24 mouse cellular contexts compared by ENCODE assay signal in genomic region chr19:8727495-8728114, GRCm38 (mm10). TPM values are rescaled to one million over a fixed set of nuclear protein-coding genes. Genes with fewer than 3 reads are reported as not detected.
DNase-seq lines count a peak whose midpoint lies in the region; ATAC-seq and TF ChIP-seq lines count a peak whose summit lies in the region.
"Had no signal": no experiment of that assay in that cellular context is flagged by ENCODE, and none has a peak within 500 bp of the region (broad histone marks: within the 10 kb centered on the region; RNA-seq: fewer than 3 reads in every experiment).

No protein-coding gene starts in this region.

- H3K9ac ChIP-seq in limb, embryonic 12.5 days (replicated peaks), result no peak overlapping the region
- H3K9ac ChIP-seq in MEL (ENCODE audit: control insufficient read depth, low read depth, low read length, poor library complexity, severe bottlenecking), result no peak overlapping the region
- no peak overlapping the region for H3K9ac ChIP-seq in liver, embryonic 14.5 days (replicated peaks)
- H3K9ac ChIP-seq: forebrain, postnatal 0 days; midbrain, embryonic 13.5 days; neural tube, embryonic 13.5 days had no signal

- H3K36me3 ChIP-seq in limb, embryonic 12.5 days, result peaks cover 32% of the 10 kb centered on the region
- H3K36me3 ChIP-seq in limb, embryonic 10.5 days, result peaks cover 28% of the 10 kb centered on the region
- H3K36me3 ChIP-seq in MEL (ENCODE audit: control insufficient read depth in 1 of 2, insufficient read depth in 2 of 2, low read length in 2 of 2), result peaks cover 9 to 22% of the 10 kb centered on the region in 2 experiments
- H3K36me3 ChIP-seq in liver, embryonic 14.5 days (replicated peaks; ENCODE audit: control insufficient read depth, insufficient read depth, low read depth), result peaks cover 34% of the 10 kb centered on the region

- no peaks in the 10 kb centered on the region for H3K27me3 ChIP-seq in limb, embryonic 12.5 days
- no peaks in the 10 kb centered on the region for H3K27me3 ChIP-seq in limb, embryonic 10.5 days (ENCODE audit: low read depth, poor library complexity, severe bottlenecking)
- H3K27me3 ChIP-seq in MEL (ENCODE audit: control insufficient read depth in 1 of 2, insufficient read depth in 2 of 2, low read length in 2 of 2), result no peaks in the 10 kb centered on the region
- no peaks in the 10 kb centered on the region for H3K27me3 ChIP-seq in liver, embryonic 14.5 days (ENCODE audit: control insufficient read depth, insufficient read depth, low read length)
- H3K27me3 ChIP-seq: midbrain, embryonic 13.5 days; neural tube, embryonic 13.5 days had no signal

- 0 out of 2 replicates have a peak overlapping the region, but pooled peaks have one; percentile 23 for H3K27ac ChIP-seq in limb, embryonic 12.5 days
- H3K27ac ChIP-seq in limb, embryonic 10.5 days, result no peak overlapping the region
- H3K27ac ChIP-seq in MEL (ENCODE audit: control insufficient read depth, low read depth, low read length), result no peak overlapping the region
- peak overlapping the region; percentile 25 for H3K27ac ChIP-seq in liver, embryonic 14.5 days
- H3K27ac ChIP-seq: hindbrain, postnatal 0 days; midbrain, embryonic 13.5 days; neural tube, embryonic 13.5 days had no signal

- DNase-seq in limb, embryonic 10.5 days (ENCODE audit: low spot score), result no peak
- DNase-seq in 416B (ENCODE audit: low read depth) (peak; percentile 66), MEL (ENCODE audit: low read depth, low spot score) (peak; percentile 74)
- DNase-seq in liver, embryonic 14.5 days (ENCODE audit: low read depth in 3 of 3, low spot score in 3 of 3), result no peak
- no peak for DNase-seq in gastrocnemius, adult 18-20 months (ENCODE audit: low spot score)
- no peak for DNase-seq in cerebellum, adult 8-10 months
- DNase-seq: adrenal gland, adult 2 months; cerebellum, adult 11 months; cerebellum, postnatal 36 days; forebrain, postnatal 0 days; gastrocnemius, postnatal 14 days; kidney, adult 8-10 months; kidney, postnatal 4 days; layer of hippocampus, postnatal 36 days; right cerebral cortex, postnatal 4 days; thymus, postnatal 4 days had no signal

- no peak for ATAC-seq in limb, embryonic 12.5 days (ENCODE audit: insufficient number of reproducible peaks, insufficient read depth, low FRiP score, low TSS enrichment, low read depth)
- no peak for ATAC-seq in liver, embryonic 14.5 days (ENCODE audit: insufficient read depth)
- no peak for ATAC-seq in megakaryocyte, adult 5-6 weeks (ENCODE audit: poor library complexity, severe bottlenecking)
- ATAC-seq: forebrain, postnatal 0 days; hindbrain, postnatal 0 days; lung, postnatal 0 days; midbrain, embryonic 13.5 days had no signal

- no peak overlapping the region for H3K4me2 ChIP-seq in limb, embryonic 12.5 days
- no peak overlapping the region for H3K4me2 ChIP-seq in liver, embryonic 14.5 days (ENCODE audit: low read depth)
- H3K4me2 ChIP-seq: midbrain, embryonic 13.5 days; neural tube, embryonic 13.5 days had no signal

- TF ChIP-seq RAD21 in MEL (IDR thresholded peaks at IDR 0.05; ENCODE audit: low read depth, low read length), result no peak

- TF ChIP-seq EP300 in MEL (IDR thresholded peaks at IDR 0.05; ENCODE audit: low read depth in 1 of 2, low read length in 2 of 2), result no peak
- no peak for TF ChIP-seq EP300 in liver, embryonic 14.5 days (IDR thresholded peaks at IDR 0.05; ENCODE audit: low read depth)

- H3K4me1 ChIP-seq in limb, embryonic 12.5 days (replicated peaks), result peaks cover 12% of the 10 kb centered on the region
- peaks cover 8% of the 10 kb centered on the region for H3K4me1 ChIP-seq in limb, embryonic 10.5 days
- H3K4me1 ChIP-seq in MEL (ENCODE audit: control insufficient read depth in 1 of 2, insufficient read depth in 2 of 2, low read length in 2 of 2), result no peaks in the 10 kb centered on the region
- H3K4me1 ChIP-seq in liver, embryonic 14.5 days (replicated peaks; ENCODE audit: control insufficient read depth in 2 of 2, insufficient read depth in 2 of 2, low read length in 1 of 2), result peaks cover 3 to 14% of the 10 kb centered on the region in 2 experiments; a peak in 3 of 4 replicates

- peak in 1 of 2 experiments; percentile 70; a peak in 2 of 4 replicates for TF ChIP-seq POLR2A in MEL (IDR thresholded peaks at IDR 0.05; ENCODE audit: control insufficient read depth in 1 of 2, insufficient read depth in 1 of 2, low read depth in 1 of 2, low read length in 2 of 2, poor library complexity in 1 of 2)

- TF ChIP-seq CTCF in MEL (IDR thresholded peaks at IDR 0.05 in 2 of 3, conservative IDR thresholded peaks at IDR 0.05 in 1 of 3; ENCODE audit: control insufficient read depth in 1 of 3, insufficient read depth in 1 of 3, low read depth in 2 of 3, low read length in 3 of 3, poor library complexity in 1 of 3, severe bottlenecking in 1 of 3), result no peak
- no peak for TF ChIP-seq CTCF in liver, embryonic 14.5 days (IDR thresholded peaks at IDR 0.05; ENCODE audit: low read depth)

- H3K79me2 ChIP-seq in MEL (ENCODE audit: control insufficient read depth, insufficient read depth, low read length, poor library complexity), result peaks cover 29% of the 10 kb centered on the region

- no peaks in the 10 kb centered on the region for H3K9me3 ChIP-seq in limb, embryonic 12.5 days
- no peaks in the 10 kb centered on the region for H3K9me3 ChIP-seq in limb, embryonic 10.5 days (replicated peaks)
- no peaks in the 10 kb centered on the region for H3K9me3 ChIP-seq in MEL (replicated peaks; ENCODE audit: insufficient read depth, low read length)
- H3K9me3 ChIP-seq in liver, embryonic 14.5 days (ENCODE audit: control insufficient read depth, low read length), result no peaks in the 10 kb centered on the region
- H3K9me3 ChIP-seq: midbrain, embryonic 13.5 days; neural tube, embryonic 13.5 days had no signal

- no peak overlapping the region for H3K4me3 ChIP-seq in limb, embryonic 12.5 days (replicated peaks)
- H3K4me3 ChIP-seq in limb, embryonic 10.5 days, result no peak overlapping the region
- H3K4me3 ChIP-seq in MEL (ENCODE audit: control insufficient read depth in 1 of 2, insufficient read depth in 1 of 2, low read depth in 2 of 2, low read length in 2 of 2), result no peak overlapping the region
- H3K4me3 ChIP-seq in liver, embryonic 14.5 days (ENCODE audit: insufficient read depth in 1 of 2, low read depth in 2 of 2, low read length in 2 of 2), result no peak overlapping the region
- H3K4me3 ChIP-seq: erythroblast, embryonic 14.5 days; midbrain, embryonic 13.5 days; neural tube, embryonic 13.5 days had no signal

- WGBS in limb, embryonic 12.5 days, result 28% methylated on average over 5 of the region's 5 CpGs
- WGBS in limb, embryonic 10.5 days, result 28% methylated on average over 5 of the region's 5 CpGs
- WGBS in liver, embryonic 14.5 days (ENCODE audit: insufficient replicate concordance), result 10% methylated on average over 5 of the region's 5 CpGs

RNA-seq across cellular contexts. Expression of gene Slc3a2, which starts 4.4 kb away (rescaled TPM):
- polyA plus RNA-seq in limb, embryonic 12.5 days (2016; fragmentation: Nextera tagmentation; extraction: Ambion mirVana), result 114 and 115 TPM in 2 replicates
- polyA plus RNA-seq in limb, embryonic 10.5 days (2016; fragmentation: Nextera tagmentation; extraction: Ambion mirVana), result 119 and 128 TPM in 2 replicates
- total RNA-seq in MEL (2012; rRNA removed), result 164 and 253 TPM in 2 replicates
- 100 to 1,000 TPM; 428 to 670 TPM for polyA plus RNA-seq in MEL (2012; ENCODE audit: insufficient read depth in 1 of 2, insufficient read length in 2 of 2, low read depth in 1 of 2, low replicate concordance in 2 of 2, missing spikeins in 1 of 2)
- polyA plus RNA-seq in liver, embryonic 14.5 days (2012; rRNA removed), result 78.4 and 82.2 TPM in 2 replicates
- 88.5 and 89.1 TPM in 2 replicates for polyA plus RNA-seq in liver, embryonic 14.5 days (2014; fragmentation: Nextera tagmentation; extraction: Ambion mirVana)
- total RNA-seq in gastrocnemius, adult 18-20 months (2021), result 10 to 100 TPM; 30.2 to 37.3 TPM
- 26.3 and 32.6 TPM in 2 replicates for total RNA-seq in megakaryocyte, adult 5-6 weeks (2015)
- total RNA-seq in megakaryocyte, adult 5-6 weeks (2017), result 31.6 and 34.1 TPM in 2 replicates

RNA-seq across cellular contexts. Expression of gene Wdr74, which starts 8.0 kb away (rescaled TPM):
- polyA plus RNA-seq in limb, embryonic 12.5 days (2016; fragmentation: Nextera tagmentation; extraction: Ambion mirVana), result 92.4 and 96.6 TPM in 2 replicates
- 121 and 145 TPM in 2 replicates for polyA plus RNA-seq in limb, embryonic 10.5 days (2016; fragmentation: Nextera tagmentation; extraction: Ambion mirVana)
- total RNA-seq in MEL (2012; rRNA removed), result 158 and 208 TPM in 2 replicates
- polyA plus RNA-seq in MEL (2012; ENCODE audit: insufficient read depth in 1 of 2, insufficient read length in 2 of 2, low read depth in 1 of 2, low replicate concordance in 2 of 2, missing spikeins in 1 of 2), result 100 to 1,000 TPM; 208 to 803 TPM
- polyA plus RNA-seq in liver, embryonic 14.5 days (2012; rRNA removed), result 27.7 and 34.1 TPM in 2 replicates
- 51.6 and 57.6 TPM in 2 replicates for polyA plus RNA-seq in liver, embryonic 14.5 days (2014; fragmentation: Nextera tagmentation; extraction: Ambion mirVana)
- total RNA-seq in gastrocnemius, adult 18-20 months (2021), result 10 to 100 TPM; 16.4 to 16.9 TPM
- total RNA-seq in megakaryocyte, adult 5-6 weeks (2015), result 30.3 and 37.1 TPM in 2 replicates
- 38.2 and 38.5 TPM in 2 replicates for total RNA-seq in megakaryocyte, adult 5-6 weeks (2017)

RNA-seq across cellular contexts. Expression of gene 1700092M07Rik, which starts 12.9 kb away (rescaled TPM):
- 2.7 and 3.5 TPM in 2 replicates for polyA plus RNA-seq in limb, embryonic 12.5 days (2016; fragmentation: Nextera tagmentation; extraction: Ambion mirVana)
- polyA plus RNA-seq in limb, embryonic 10.5 days (2016; fragmentation: Nextera tagmentation; extraction: Ambion mirVana), result 2.8 and 3.1 TPM in 2 replicates
- 3.0 and 3.3 TPM in 2 replicates for total RNA-seq in MEL (2012; rRNA removed)
- 1 to 10 TPM in 1 of 2 experiments, not detected in 1; 4.3 TPM for polyA plus RNA-seq in MEL (2012; ENCODE audit: insufficient read depth in 1 of 2, insufficient read length in 2 of 2, low read depth in 1 of 2, low replicate concordance in 2 of 2, missing spikeins in 1 of 2)
- 0.65 and 0.78 TPM in 2 replicates for polyA plus RNA-seq in liver, embryonic 14.5 days (2012; rRNA removed)
- polyA plus RNA-seq in liver, embryonic 14.5 days (2014; fragmentation: Nextera tagmentation; extraction: Ambion mirVana), result 0.34 and 0.63 TPM in 2 replicates
- 1 to 10 TPM in 1 of 2 experiments, not detected in 1; 1.0 TPM for total RNA-seq in gastrocnemius, adult 18-20 months (2021)
- 0.83 TPM in 1 of 2 replicates, not detected in the other for total RNA-seq in megakaryocyte, adult 5-6 weeks (2015)
- total RNA-seq in megakaryocyte, adult 5-6 weeks (2017), result 1.3 TPM in 1 of 2 replicates, not detected in the other
- total RNA-seq: forebrain, postnatal 0 days; gastrocnemius, postnatal 14 days; heart, postnatal 25 days; hindbrain, postnatal 0 days had no signal
- polyA plus RNA-seq: adrenal gland, adult 2 months; erythroblast, embryonic 14.5 days had no signal

RNA-seq across cellular contexts. Expression of gene Stx5a, which starts 13.6 kb away (rescaled TPM):
- 168 and 169 TPM in 2 replicates for polyA plus RNA-seq in limb, embryonic 12.5 days (2016; fragmentation: Nextera tagmentation; extraction: Ambion mirVana)
- 99.3 and 134 TPM in 2 replicates for polyA plus RNA-seq in limb, embryonic 10.5 days (2016; fragmentation: Nextera tagmentation; extraction: Ambion mirVana)
- 27.5 and 28.7 TPM in 2 replicates for total RNA-seq in MEL (2012; rRNA removed)
- 10 to 100 TPM in 1 of 2 experiments, not detected in 1; 50.0 TPM for polyA plus RNA-seq in MEL (2012; ENCODE audit: insufficient read depth in 1 of 2, insufficient read length in 2 of 2, low read depth in 1 of 2, low replicate concordance in 2 of 2, missing spikeins in 1 of 2)
- 29.9 and 32.0 TPM in 2 replicates for polyA plus RNA-seq in liver, embryonic 14.5 days (2012; rRNA removed)
- 36.7 and 36.9 TPM in 2 replicates for polyA plus RNA-seq in liver, embryonic 14.5 days (2014; fragmentation: Nextera tagmentation; extraction: Ambion mirVana)
- 10 to 100 TPM; 16.0 to 16.6 TPM for total RNA-seq in gastrocnemius, adult 18-20 months (2021)
- 40.9 and 55.3 TPM in 2 replicates for total RNA-seq in megakaryocyte, adult 5-6 weeks (2015)
- total RNA-seq in megakaryocyte, adult 5-6 weeks (2017), result 40.8 and 65.6 TPM in 2 replicates

RNA-seq across cellular contexts. Expression of gene Nxf1, which starts 29.3 kb away (rescaled TPM):
- 219 and 237 TPM in 2 replicates for polyA plus RNA-seq in limb, embryonic 12.5 days (2016; fragmentation: Nextera tagmentation; extraction: Ambion mirVana)
- polyA plus RNA-seq in limb, embryonic 10.5 days (2016; fragmentation: Nextera tagmentation; extraction: Ambion mirVana), result 257 and 273 TPM in 2 replicates
- 107 and 122 TPM in 2 replicates for total RNA-seq in MEL (2012; rRNA removed)
- polyA plus RNA-seq in MEL (2012; ENCODE audit: insufficient read depth in 1 of 2, insufficient read length in 2 of 2, low read depth in 1 of 2, low replicate concordance in 2 of 2, missing spikeins in 1 of 2), result 100 to 1,000 TPM; 231 to 296 TPM
- polyA plus RNA-seq in liver, embryonic 14.5 days (2012; rRNA removed), result 66.2 and 90.9 TPM in 2 replicates
- 77.4 and 84.9 TPM in 2 replicates for polyA plus RNA-seq in liver, embryonic 14.5 days (2014; fragmentation: Nextera tagmentation; extraction: Ambion mirVana)
- total RNA-seq in gastrocnemius, adult 18-20 months (2021), result 10 to 100 TPM; 27.5 to 31.3 TPM
- 257 and 292 TPM in 2 replicates for total RNA-seq in megakaryocyte, adult 5-6 weeks (2015)
- total RNA-seq in megakaryocyte, adult 5-6 weeks (2017), result 69.7 and 76.0 TPM in 2 replicates

Comparison
In these comparisons a context has a peak if more than half of its experiments do, and no peak if none do; other contexts are left out.
1. H3K27ac ChIP-seq: peak in limb, embryonic 12.5 days (single experiment) and liver, embryonic 14.5 days (single experiment); none in limb, embryonic 10.5 days (single experiment) and MEL (single experiment).
2. DNase-seq: peak in 416B (single experiment) and MEL (single experiment); none in limb, embryonic 10.5 days (single experiment), liver, embryonic 14.5 days (0 of 3), gastrocnemius, adult 18-20 months (single experiment) and cerebellum, adult 8-10 months (single experiment).